Mouse (Mus musculus) limb, embryonic 11.5 days (tissue): ENCODE results near the gene Csn3. TPM values are rescaled to one million over a fixed set of nuclear protein-coding genes. Genes with fewer than 3 reads are reported as not detected.

Source experiments
- ATAC-seq: fragments of 200-750 bp; cut with Nextera tagmentation; 2 replicates; pipeline ENCODE4 v1.8.0; 2017; ENCODE audit warnings: low read depth; ENCODE audit not compliant: insufficient number of reproducible peaks, low FRiP score, low TSS enrichment
- DNase-seq: peaks from one replicate; pipeline ENCODE4 v3.0.0-alpha.2; 2015; ENCODE audit warnings: low spot score
- H3K27ac ChIP-seq: fragments of 300-500 bp; sonication (generic); replicated peaks from 2 replicates; pipeline ENCODE4 v1.5.1; 2014; ENCODE audit warnings: low read depth, mild to moderate bottlenecking, low read length
- H3K27me3 ChIP-seq: fragments of 300-500 bp; sonication (generic); 2 replicates; pipeline ENCODE4 v1.6.1; 2014; ENCODE audit warnings: mild to moderate bottlenecking, low read length, mixed read lengths; ENCODE audit not compliant: control insufficient read depth, insufficient read depth
- H3K36me3 ChIP-seq: fragments of 300-500 bp; sonication (generic); 2 replicates; pipeline ENCODE4 v1.6.1; 2014; ENCODE audit warnings: mild to moderate bottlenecking, low read length, moderate library complexity, mixed read lengths; ENCODE audit not compliant: control insufficient read depth, insufficient read depth
- H3K4me1 ChIP-seq: fragments of 300-500 bp; sonication (generic); 2 replicates; pipeline ENCODE4 v1.6.1; 2014; ENCODE audit warnings: low read length, mixed read lengths; ENCODE audit not compliant: control insufficient read depth, insufficient read depth
- H3K4me2 ChIP-seq: fragments of 300-500 bp; sonication (generic); 2 replicates; pipeline ENCODE4 v1.6.1; 2014; ENCODE audit warnings: low read depth, mild to moderate bottlenecking, moderate library complexity; ENCODE audit not compliant: severe bottlenecking
- H3K4me3 ChIP-seq: fragments of 300-500 bp; sonication (generic); 2 replicates; pipeline ENCODE4 v1.5.1; 2014; ENCODE audit warnings: low read depth, low read length
- H3K9ac ChIP-seq: fragments of 300-500 bp; sonication (generic); 2 replicates; pipeline ENCODE4 v1.6.1; 2014; ENCODE audit warnings: mild to moderate bottlenecking, low read length
- H3K9me3 ChIP-seq: fragments of 300-500 bp; sonication (generic); 2 replicates; pipeline ENCODE4 v1.6.1; 2016; ENCODE audit warnings: low read length; ENCODE audit not compliant: control insufficient read depth
- WGBS: fragments of 180-500 bp; shearing (Covaris S2); extraction: QIAGEN DNeasy Blood & Tissue Kit; methylation state at CpG from one replicate; pipeline ENCODE4 v1.1.7; 2014; 5-methylcytosine and 5-hydroxymethylcytosine counted together
- polyA plus RNA-seq: library from polyadenylated mRNA; unstranded; fragments of >200 nt; fragmentation: Nextera tagmentation; extraction: Ambion mirVana; gene quantifications from 2 replicates; pipeline ENCODE4 v1.2.1, GENCODE M21; 2014

The Csn3 gene
- not detected in 2 replicates for polyA plus RNA-seq

GRCm38 (mm10) chr5:87925372-87925771 lies at the start of gene Csn3:
Gene Csn3 (plus strand): TSS chr5:87925579.
- no peak within 1 kb of the TSS for H3K9ac ChIP-seq
- no peak for ATAC-seq
- H3K27me3 ChIP-seq: no peaks in the 10 kb centered on the region
- peak; percentile 33 for DNase-seq
- 14% methylated on average over 5 of the region's 5 CpGs for WGBS
- no peaks in the 10 kb centered on the region for H3K36me3 ChIP-seq
- no peak within 1 kb of the TSS for H3K4me2 ChIP-seq
- no peaks in the 10 kb centered on the region for H3K4me1 ChIP-seq
- H3K4me3 ChIP-seq: no peak within 1 kb of the TSS
- H3K9me3 ChIP-seq: no peaks in the 10 kb centered on the region
- no peak within 1 kb of the TSS for H3K27ac ChIP-seq

DNA sequence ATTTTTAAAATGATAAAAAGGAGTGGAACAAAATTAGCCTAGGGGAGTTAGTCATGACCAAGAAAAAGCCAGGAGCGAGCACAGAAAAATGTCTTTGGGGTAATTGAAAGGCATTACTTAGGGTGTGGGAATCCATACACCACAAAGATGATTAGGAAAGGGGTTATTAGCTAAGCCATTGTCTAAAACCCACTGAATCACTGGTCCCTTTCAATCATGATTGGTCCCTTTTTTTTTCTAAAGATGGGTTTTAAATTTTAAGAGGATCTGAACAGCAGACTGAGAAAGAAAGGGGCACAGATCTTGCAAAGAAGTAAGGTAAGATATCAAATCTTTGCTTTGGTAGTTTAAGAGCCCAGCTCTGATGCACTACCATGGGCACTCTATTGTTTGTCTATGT lies 40.6 kb upstream of the Csn3 start, which contains the start of gene Odam:
Gene Odam, plus strand, starts transcription at position 301 of the 400 bp plus-strand sequence.
- no peak for DNase-seq
- 91% methylated on average over 1 of the region's 1 CpGs for WGBS
- no peak within 1 kb of the TSS for H3K27ac ChIP-seq
- H3K9me3 ChIP-seq: no peaks in the 10 kb centered on the region
- no peaks in the 10 kb centered on the region for H3K27me3 ChIP-seq
- H3K4me3 ChIP-seq: no peak within 1 kb of the TSS
- no peak for ATAC-seq
- no peaks in the 10 kb centered on the region for H3K36me3 ChIP-seq
- H3K4me1 ChIP-seq: no peaks in the 10 kb centered on the region
- no peak within 1 kb of the TSS for H3K4me2 ChIP-seq
- no peak within 1 kb of the TSS for H3K9ac ChIP-seq

- no peaks in the 10 kb centered on the region for H3K27me3 ChIP-seq
- no peak overlapping the region for H3K9ac ChIP-seq
- no peaks in the 10 kb centered on the region for H3K4me1 ChIP-seq
- no peak overlapping the region for H3K4me2 ChIP-seq
- 62% methylated on average over 1 of the region's 1 CpGs for WGBS
- H3K36me3 ChIP-seq: no peaks in the 10 kb centered on the region
- DNase-seq (no peak), ATAC-seq (no peak)
- no peaks in the 10 kb centered on the region for H3K9me3 ChIP-seq
- H3K27ac ChIP-seq: no peak overlapping the region
- H3K4me3 ChIP-seq: no peak overlapping the region
Observed at GRCm38 (mm10) chr5:87931603-87932002, 6.2 kb downstream of the Csn3 start.

DNA sequence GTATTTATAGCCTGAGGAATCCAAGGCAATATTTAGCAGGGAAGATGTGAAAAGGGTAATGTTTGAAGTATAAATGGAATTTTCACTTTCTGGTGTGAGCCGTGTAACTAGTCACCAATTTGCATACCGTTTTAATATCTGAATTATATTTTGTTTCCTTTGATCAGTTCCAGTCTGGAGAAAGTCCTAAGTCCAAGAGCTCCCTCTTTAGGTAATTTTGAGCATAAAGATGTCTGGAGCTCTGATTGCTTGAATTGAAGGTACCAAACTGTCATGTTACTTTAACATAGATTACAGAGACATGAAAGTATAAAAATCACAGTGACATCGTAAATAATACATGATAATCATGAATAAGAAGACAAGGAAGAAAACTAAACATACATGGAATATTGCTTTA lies 15.4 kb downstream of the Csn3 start:
- Histone ChIP-seq H3K4me2 (no peak overlapping the region), H3K9ac (no peak overlapping the region), H3K36me3 (no peaks in the 10 kb centered on the region), H3K9me3 (no peaks in the 10 kb centered on the region), H3K27me3 (no peaks in the 10 kb centered on the region), H3K27ac (no peak overlapping the region), H3K4me3 (no peak overlapping the region), H3K4me1 (no peaks in the 10 kb centered on the region)
- ATAC-seq (no peak), DNase-seq (no peak)
- 56% methylated on average over 3 of the region's 3 CpGs for WGBS

GRCm38 (mm10) chr5:87942515-87942914 lies 17.1 kb downstream of the Csn3 start:
- Histone ChIP-seq H3K4me1 (no peaks in the 10 kb centered on the region), H3K36me3 (no peaks in the 10 kb centered on the region), H3K4me2 (no peak overlapping the region), H3K27me3 (no peaks in the 10 kb centered on the region), H3K27ac (no peak overlapping the region), H3K9ac (no peak overlapping the region), H3K9me3 (no peaks in the 10 kb centered on the region), H3K4me3 (no peak overlapping the region)
- DNase-seq: no peak
- ATAC-seq: no peak

DNA sequence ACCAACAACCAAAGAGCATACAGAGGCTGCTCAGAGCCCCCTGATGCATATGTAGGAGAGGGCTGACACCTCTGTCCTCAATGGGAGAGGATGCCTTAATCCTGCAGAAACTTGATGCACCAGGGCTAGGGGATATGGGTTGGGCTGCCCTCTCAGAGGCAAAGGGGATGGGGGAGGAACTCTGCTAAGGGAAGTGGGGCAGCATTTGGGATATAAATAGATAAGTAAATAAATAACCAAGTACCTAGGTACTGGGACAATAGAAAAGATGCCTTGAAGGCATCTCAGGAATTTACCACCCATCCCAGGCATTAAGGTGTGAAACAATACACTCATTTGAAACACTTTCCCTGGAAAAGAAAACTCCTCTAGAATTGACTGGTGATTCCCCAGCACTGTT lies 26.5 kb downstream of the Csn3 start:
- no peak for ATAC-seq
- no peak for DNase-seq
- H3K36me3 ChIP-seq: no peaks in the 10 kb centered on the region

DNA sequence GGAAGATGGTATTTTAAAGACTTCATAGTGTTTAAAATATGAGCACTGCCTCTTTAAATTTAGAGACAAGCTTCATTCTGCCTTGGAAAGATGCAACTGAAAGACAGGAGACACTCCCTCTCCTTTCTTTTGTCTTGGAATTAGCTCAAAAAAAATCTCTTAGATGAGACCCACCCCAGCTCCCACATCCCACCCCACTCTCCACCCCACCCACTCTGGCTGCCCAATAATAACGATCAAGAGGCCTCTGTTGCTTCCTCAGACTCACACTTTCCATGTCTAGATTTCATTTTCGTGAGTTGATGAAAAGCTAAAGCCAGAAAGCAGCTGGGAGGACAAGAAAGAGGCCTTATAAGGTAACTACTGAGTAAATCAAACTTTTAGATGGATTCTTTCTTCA lies 43.8 kb downstream of the Csn3 start, which contains the start of the genes 2310003L06Rik and Gm28434:
Gene 2310003L06Rik, plus strand, starts transcription at position 259 of the 400 bp plus-strand sequence.
Gene Gm28434, plus strand, starts transcription at position 317 of the 400 bp plus-strand sequence.
- Histone ChIP-seq H3K27me3 (no peaks in the 10 kb centered on the region), H3K4me2 (no peak within 1 kb of the TSS), H3K4me3 (no peak within 1 kb of the TSS), H3K9ac (no peak within 1 kb of the TSS), H3K4me1 (no peaks in the 10 kb centered on the region), H3K27ac (no peak within 1 kb of the TSS), H3K36me3 (no peaks in the 10 kb centered on the region), H3K9me3 (no peaks in the 10 kb centered on the region)
- ATAC-seq (no peak), DNase-seq (no peak)
- WGBS: 71% methylated on average over 2 of the region's 2 CpGs

More for the DNA sequence above, 26.5 kb downstream of the Csn3 start:
- Histone ChIP-seq H3K9me3 (no peaks in the 10 kb centered on the region), H3K4me2 (no peak overlapping the region), H3K4me3 (no peak overlapping the region), H3K9ac (no peak overlapping the region), H3K4me1 (no peaks in the 10 kb centered on the region), H3K27me3 (no peaks in the 10 kb centered on the region), H3K27ac (no peak overlapping the region)

- Histone ChIP-seq H3K4me2 (no peak within 1 kb of the TSS), H3K4me3 (no peak within 1 kb of the TSS), H3K36me3 (no peaks in the 10 kb centered on the region), H3K9me3 (no peaks in the 10 kb centered on the region), H3K4me1 (no peaks in the 10 kb centered on the region), H3K9ac (no peak within 1 kb of the TSS), H3K27me3 (no peaks in the 10 kb centered on the region), H3K27ac (no peak within 1 kb of the TSS)
- DNase-seq (no peak), ATAC-seq (no peak)
- WGBS: 81% methylated on average over 3 of the region's 3 CpGs
Observed at GRCm38 (mm10) chr5:87979139-87979538, 53.8 kb downstream of the Csn3 start, which contains the start of gene Cabs1. Gene Cabs1 (plus strand): TSS chr5:87979439.
